Mouse (Mus musculus) limb, embryonic 14.5 days (tissue): ENCODE results near the gene Arhgef3. TPM values are rescaled to one million over a fixed set of nuclear protein-coding genes. Genes with fewer than 3 reads are reported as not detected.
A peak's percentile ranks its signal among the peaks of the same experiment; 100 is the strongest.

Experiments used
- ATAC-seq: fragments of 200-750 bp; cut with Nextera tagmentation; 2 replicates; pipeline ENCODE4 v1.8.0; 2017; ENCODE audit warnings: low read depth, moderate number of reproducible peaks, moderate TSS enrichment; ENCODE audit not compliant: low FRiP score
- DNase-seq: peaks from one replicate; pipeline ENCODE4 v3.0.0-alpha.2; 2015; ENCODE audit warnings: low spot score
- H3K27ac ChIP-seq: fragments of 300-500 bp; sonication (generic); replicated peaks from 2 replicates; pipeline ENCODE4 v1.5.1; 2014; ENCODE audit warnings: low read depth, mild to moderate bottlenecking, low read length, moderate library complexity, mixed read lengths
- H3K27me3 ChIP-seq: fragments of 300-500 bp; sonication (generic); 2 replicates; pipeline ENCODE4 v1.6.1; 2014; ENCODE audit warnings: low read length, mixed read lengths; ENCODE audit not compliant: control insufficient read depth, insufficient read depth
- H3K36me3 ChIP-seq: fragments of 300-500 bp; sonication (generic); 2 replicates; pipeline ENCODE4 v1.6.1; 2014; ENCODE audit warnings: mild to moderate bottlenecking, low read length, moderate library complexity, mixed read lengths; ENCODE audit not compliant: control insufficient read depth, insufficient read depth
- H3K4me1 ChIP-seq: fragments of 300-500 bp; sonication (generic); 2 replicates; pipeline ENCODE4 v1.6.1; 2014; ENCODE audit warnings: antibody characterized with exemption, low read length, mixed read lengths; ENCODE audit not compliant: control insufficient read depth, insufficient read depth
- H3K4me2 ChIP-seq: fragments of 300-500 bp; sonication (generic); replicated peaks from 2 replicates; pipeline ENCODE4 v1.6.1; 2014; ENCODE audit warnings: low read depth, mild to moderate bottlenecking, low read length, moderate library complexity; ENCODE audit not compliant: severe bottlenecking
- H3K4me3 ChIP-seq: fragments of 300-500 bp; sonication (generic); replicated peaks from 2 replicates; pipeline ENCODE4 v1.5.1; 2014; ENCODE audit warnings: low read length
- H3K9ac ChIP-seq: fragments of 300-500 bp; sonication (generic); 2 replicates; pipeline ENCODE4 v1.6.1; 2014; ENCODE audit warnings: mild to moderate bottlenecking, low read depth, low read length, moderate library complexity; ENCODE audit not compliant: severe bottlenecking
- H3K9me3 ChIP-seq: fragments of 300-500 bp; sonication (generic); 2 replicates; pipeline ENCODE4 v1.6.1; 2016; ENCODE audit warnings: low read length; ENCODE audit not compliant: control insufficient read depth
- POLR2A ChIP-seq: fragments of 200-500 bp; IDR thresholded peaks from 2 replicates; pipeline ENCODE4 v1.8.0; 2012; ENCODE audit warnings: inconsistent platforms, mild to moderate bottlenecking, moderate library complexity, borderline replicate concordance; ENCODE audit not compliant: insufficient read depth, insufficient read length; ENCODE audit errors: extremely low read depth
- WGBS: fragments of 180-500 bp; shearing (Covaris S2); extraction: QIAGEN DNeasy Blood & Tissue Kit; methylation state at CpG from one replicate; pipeline ENCODE4 v1.1.7; 2014; 5-methylcytosine and 5-hydroxymethylcytosine counted together
- polyA plus RNA-seq, 2 experiments: library from polyadenylated mRNA; depleted of rRNA in 1 of 2; stranded (reverse) in 1 of 2; unstranded in 1 of 2; fragments of >200 nt; fragmentation: Nextera tagmentation in 1 of 2; extraction: Ambion mirVana in 1 of 2; gene quantifications; 2 replicates each; pipeline versions ENCODE4 v1.2.1 to v1.2.3; 2012 to 2014

The Arhgef3 gene
- polyA plus RNA-seq, 2 experiments, result 14.3 to 22.5 TPM

DNA sequence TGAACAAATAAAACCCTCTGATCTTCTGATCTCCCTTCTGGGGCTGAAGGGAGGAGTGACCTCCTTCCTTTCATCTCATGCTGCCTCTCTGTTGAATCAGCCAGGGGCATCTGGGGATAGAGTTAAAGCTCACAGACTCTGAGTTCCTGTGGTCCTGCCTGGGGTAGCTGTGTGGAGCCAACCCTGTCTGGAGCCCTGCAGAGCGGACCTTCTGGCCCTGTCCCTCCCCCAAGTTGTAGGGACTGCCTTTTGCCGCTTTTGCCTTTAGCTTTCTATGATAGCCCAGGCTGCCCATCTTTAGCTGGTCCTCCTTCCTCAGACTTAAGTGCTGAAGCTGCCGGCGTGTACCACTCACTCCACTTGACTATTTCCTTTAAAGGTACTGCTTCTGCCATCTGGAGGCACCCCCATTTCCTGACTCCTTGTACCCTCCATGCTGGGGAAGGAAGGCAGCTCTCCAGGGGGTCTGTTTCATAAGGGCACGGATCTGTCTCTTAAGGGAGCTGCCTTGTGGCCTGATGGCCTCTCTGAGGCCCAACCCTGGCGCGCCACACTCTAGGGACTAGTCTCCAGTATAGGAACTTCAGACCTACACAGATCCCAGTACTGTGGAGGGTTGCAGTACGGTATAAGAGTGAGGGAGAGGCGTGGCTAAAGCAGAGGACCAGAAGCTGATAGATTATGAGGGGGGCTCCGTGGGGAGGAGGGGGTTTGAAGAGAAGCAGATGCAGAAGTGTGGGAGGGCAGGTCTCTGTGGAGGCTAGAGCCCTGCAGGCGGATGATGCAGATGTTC lies 68.1 kb downstream of the Arhgef3 start:
- H3K9me3 ChIP-seq, result no peaks in the 10 kb centered on the region
- no peak overlapping the region for H3K4me3 ChIP-seq
- 0 out of 2 replicates have a peak overlapping the region, but pooled peaks have one; percentile 13 for H3K27ac ChIP-seq
- no peaks in the 10 kb centered on the region for H3K27me3 ChIP-seq
- H3K4me1 ChIP-seq, result peaks cover 20% of the 10 kb centered on the region
- WGBS, result 56% methylated on average over 11 of the region's 11 CpGs
- no peak overlapping the region for H3K9ac ChIP-seq
- DNase-seq (no peak), ATAC-seq (peak; percentile 27)
- TF ChIP-seq POLR2A, result no peak
- H3K4me2 ChIP-seq, result no peak overlapping the region
- H3K36me3 ChIP-seq, result no peaks in the 10 kb centered on the region

DNA sequence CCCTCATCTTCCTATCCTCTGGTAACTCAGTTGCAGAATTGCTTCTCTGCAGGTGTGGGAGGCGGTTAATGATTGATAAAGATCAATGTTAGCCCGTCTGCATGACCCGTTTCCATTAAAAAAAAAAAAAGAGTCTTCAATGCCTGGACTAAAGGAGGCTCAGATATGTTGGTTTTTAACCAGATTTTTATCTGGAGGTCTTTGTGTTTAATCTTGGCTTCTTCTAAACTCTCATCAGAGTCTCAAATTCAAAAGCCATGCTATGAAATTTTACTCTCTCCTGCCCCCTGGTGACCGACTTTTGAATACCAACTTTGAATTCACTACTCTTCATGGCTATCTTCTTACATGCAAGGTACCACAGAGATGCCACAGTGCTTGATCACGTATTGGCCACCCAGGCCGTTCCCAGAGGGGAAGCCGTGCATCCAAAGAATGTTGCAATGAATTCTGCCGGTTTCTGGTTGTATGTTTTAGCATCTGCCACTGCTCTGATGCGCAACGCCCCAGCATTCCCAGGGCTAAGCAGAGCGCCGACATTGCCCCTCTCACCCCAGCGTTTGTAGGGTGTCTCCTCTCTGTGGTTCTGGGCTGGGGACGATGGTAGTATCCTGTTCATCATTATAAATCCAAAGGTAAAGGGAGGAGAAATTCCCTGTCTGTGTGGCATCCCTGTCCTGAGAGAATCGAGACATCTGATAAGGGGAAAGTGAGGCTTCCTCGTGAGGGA lies 69.0 kb downstream of the Arhgef3 start:
- 60% methylated on average over 16 of the region's 16 CpGs for WGBS
- H3K9me3 ChIP-seq, result no peaks in the 10 kb centered on the region
- no peaks in the 10 kb centered on the region for H3K27me3 ChIP-seq
- H3K4me2 ChIP-seq, result no peak overlapping the region
- no peak overlapping the region for H3K9ac ChIP-seq
- no peaks in the 10 kb centered on the region for H3K36me3 ChIP-seq
- H3K27ac ChIP-seq, result no peak overlapping the region
- no peak for TF ChIP-seq POLR2A
- no peak for ATAC-seq
- peak; percentile 81 for DNase-seq
- peaks cover 13% of the 10 kb centered on the region for H3K4me1 ChIP-seq
- no peak overlapping the region for H3K4me3 ChIP-seq

DNA sequence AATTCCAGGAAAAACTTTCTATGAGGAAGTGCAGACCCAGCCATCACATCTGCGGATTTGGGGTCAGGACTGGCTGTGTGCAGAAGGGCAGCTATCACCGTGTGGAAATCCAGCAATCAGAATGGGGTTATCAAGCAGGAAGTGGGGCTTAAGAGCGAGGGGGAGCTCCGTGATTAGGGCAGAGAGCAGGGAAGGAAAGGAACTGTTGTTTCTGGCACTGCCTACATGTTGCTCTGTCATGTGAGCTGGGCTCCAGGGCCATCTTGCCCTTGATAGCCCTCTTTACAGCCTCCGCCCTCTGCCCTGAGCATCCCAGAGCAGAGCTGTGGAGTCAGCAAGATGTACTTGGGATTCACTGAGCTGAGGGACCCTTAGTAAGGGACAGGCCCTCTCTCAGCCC lies 71.2 kb downstream of the Arhgef3 start:
- TF ChIP-seq POLR2A, result no peak
- Histone ChIP-seq H3K27me3 (no peaks in the 10 kb centered on the region), H3K4me1 (peaks cover 8% of the 10 kb centered on the region), H3K27ac (no peak overlapping the region), H3K36me3 (no peaks in the 10 kb centered on the region), H3K9me3 (no peaks in the 10 kb centered on the region), H3K4me2 (no peak overlapping the region), H3K4me3 (no peak overlapping the region), H3K9ac (no peak overlapping the region)
- DNase-seq (no peak), ATAC-seq (no peak)
- 53% methylated on average over 5 of the region's 5 CpGs for WGBS

DNA sequence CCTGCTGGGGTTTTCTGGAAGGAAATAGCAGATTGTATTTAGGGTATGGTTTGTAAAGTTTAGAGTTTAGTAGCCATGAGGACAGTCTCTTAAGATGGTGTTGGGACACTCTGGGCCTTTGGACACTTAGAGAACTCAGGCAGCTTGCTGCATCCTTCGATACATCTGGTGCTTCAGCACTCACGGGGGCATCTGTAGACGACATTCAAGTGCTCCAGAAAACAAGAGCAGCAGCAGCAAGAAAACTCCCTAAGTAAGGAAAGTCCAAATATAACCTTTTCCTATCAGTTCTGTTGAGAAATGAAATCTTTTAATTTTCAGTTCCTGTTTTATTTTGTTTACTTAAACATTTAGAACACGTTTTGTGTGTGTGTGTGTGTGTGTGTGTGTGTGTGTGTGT lies 71.9 kb downstream of the Arhgef3 start:
- Histone ChIP-seq H3K27ac (no peak overlapping the region), H3K36me3 (no peaks in the 10 kb centered on the region), H3K9ac (no peak overlapping the region), H3K27me3 (no peaks in the 10 kb centered on the region), H3K4me3 (no peak overlapping the region), H3K4me2 (no peak overlapping the region), H3K9me3 (no peaks in the 10 kb centered on the region), H3K4me1 (peaks cover 8% of the 10 kb centered on the region)
- TF ChIP-seq POLR2A, result no peak
- 77% methylated on average over 4 of the region's 4 CpGs for WGBS
- DNase-seq (no peak), ATAC-seq (no peak)

DNA sequence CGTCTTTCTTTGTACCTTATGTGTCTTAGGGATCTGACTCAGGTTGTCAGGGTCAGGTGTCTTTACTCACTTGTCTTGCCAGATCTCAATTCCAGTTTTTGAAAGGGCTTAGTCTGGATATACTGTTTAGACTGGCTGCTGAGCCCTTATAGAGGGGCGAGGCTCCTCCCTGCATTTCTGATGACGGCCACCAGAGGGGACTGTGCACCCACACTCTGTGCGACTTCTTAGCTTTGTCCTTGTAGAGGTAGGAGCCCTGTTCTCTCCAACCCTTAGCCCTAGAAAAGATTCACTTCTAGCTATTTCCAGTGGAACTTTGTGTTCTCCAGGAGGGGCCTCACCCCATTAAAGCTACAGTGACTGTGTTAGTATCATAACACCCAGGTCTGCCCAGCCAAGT lies 72.3 kb downstream of the Arhgef3 start:
- no peak overlapping the region for H3K9ac ChIP-seq
- DNase-seq (peak; percentile 82), ATAC-seq (peak; percentile 51; the same call in 1 of the 2 replicates)
- no peaks in the 10 kb centered on the region for H3K27me3 ChIP-seq
- no peak overlapping the region for H3K27ac ChIP-seq
- TF ChIP-seq POLR2A, result no peak
- H3K9me3 ChIP-seq, result no peaks in the 10 kb centered on the region
- H3K36me3 ChIP-seq, result no peaks in the 10 kb centered on the region
- H3K4me3 ChIP-seq, result no peak overlapping the region
- no peak overlapping the region for H3K4me2 ChIP-seq
- 16% methylated on average over 4 of the region's 4 CpGs for WGBS
- H3K4me1 ChIP-seq, result peaks cover 8% of the 10 kb centered on the region
